Mouse (Mus musculus) intestine, embryonic 16.5 days (tissue): ENCODE data around the gene Map3k11. TPM values are rescaled to one million over a fixed set of nuclear protein-coding genes. Genes with fewer than 3 reads are reported as not detected.

ENCODE experiments used
- ATAC-seq: fragments of 200-750 bp; cut with Nextera tagmentation; 2 replicates; pipeline ENCODE4 v1.8.0; 2017; ENCODE audit warnings: moderate TSS enrichment, moderate library complexity
- H3K27ac ChIP-seq: fragments of 300-500 bp; sonication (generic); 2 replicates; pipeline ENCODE4 v1.5.1; 2014; ENCODE audit warnings: mild to moderate bottlenecking, low read length
- H3K27me3 ChIP-seq: fragments of 300-500 bp; sonication (generic); replicated peaks from 2 replicates; pipeline ENCODE4 v1.6.1; 2014; ENCODE audit warnings: low read length, control low read depth, mixed read lengths; ENCODE audit not compliant: control insufficient read depth, insufficient read depth
- H3K36me3 ChIP-seq: fragments of 300-500 bp; sonication (generic); 2 replicates; pipeline ENCODE4 v1.6.1; 2014; ENCODE audit warnings: low read length, control low read depth; ENCODE audit not compliant: control insufficient read depth, insufficient read depth
- H3K4me1 ChIP-seq: fragments of 300-500 bp; sonication (generic); 2 replicates; pipeline ENCODE4 v1.6.1; 2014; ENCODE audit warnings: low read length, control low read depth, mixed read lengths; ENCODE audit not compliant: control insufficient read depth, insufficient read depth
- H3K4me2 ChIP-seq: fragments of 300-500 bp; sonication (generic); 2 replicates; pipeline ENCODE4 v1.6.1; 2014; ENCODE audit warnings: low read depth, low read length, control low read depth
- H3K4me3 ChIP-seq: fragments of 300-500 bp; sonication (generic); 2 replicates; pipeline ENCODE4 v1.5.1; 2014; ENCODE audit warnings: mild to moderate bottlenecking, low read length
- H3K9ac ChIP-seq: fragments of 300-500 bp; sonication (generic); 2 replicates; pipeline ENCODE4 v1.6.1; 2014; ENCODE audit warnings: low read depth, low read length
- H3K9me3 ChIP-seq: fragments of 300-500 bp; sonication (generic); 2 replicates; pipeline ENCODE4 v1.6.1; 2016; ENCODE audit warnings: low read length, control low read depth; ENCODE audit not compliant: control insufficient read depth
- WGBS: fragments of 180-500 bp; shearing (Covaris S2); extraction: QIAGEN DNeasy Blood & Tissue Kit; methylation state at CpG from one replicate; pipeline ENCODE4 v1.1.7; 2014; 5-methylcytosine and 5-hydroxymethylcytosine counted together
- polyA plus RNA-seq: library from polyadenylated mRNA; unstranded; fragments of >200 nt; fragmentation: Nextera tagmentation; extraction: Ambion mirVana; gene quantifications from 2 replicates; pipeline ENCODE4 v1.2.1, GENCODE M21; 2015

The Map3k11 gene
- polyA plus RNA-seq, 1 experiment from 2014 or later = 28.7 TPM

DNA sequence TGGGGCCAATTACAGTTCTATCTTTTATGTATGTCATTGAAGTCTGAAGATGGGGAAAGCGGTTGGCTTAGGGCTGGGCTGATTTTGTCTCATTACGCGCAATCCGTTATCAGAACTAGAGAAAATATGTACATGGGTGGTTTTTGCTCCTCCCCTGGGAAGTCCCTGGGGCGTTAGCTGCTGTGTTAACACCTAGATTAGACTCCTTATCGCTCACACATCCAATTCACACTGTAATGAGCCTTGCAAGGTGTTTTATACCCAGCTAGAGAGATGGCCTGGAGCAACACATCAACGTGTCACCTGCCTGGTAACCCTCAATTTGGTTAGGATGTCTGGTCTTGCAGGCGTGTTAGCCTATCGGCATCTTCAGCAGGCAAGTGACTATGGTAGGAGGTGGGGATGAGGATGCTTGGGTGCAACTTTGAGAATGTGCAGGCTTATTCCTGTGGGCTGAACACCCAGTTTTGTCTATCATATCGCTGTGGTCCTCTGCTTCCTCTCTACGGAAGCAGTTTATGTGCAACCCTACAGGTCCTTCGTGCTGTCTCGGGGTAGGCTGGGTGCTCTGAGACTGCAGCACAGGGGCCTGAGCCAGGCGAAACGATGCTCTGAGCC is 38.5 kb downstream of the Map3k11 start:
- Histone ChIP-seq H3K4me2 (peak overlapping the region; percentile 93), H3K9ac (peak overlapping the region; percentile 88), H3K9me3 (no peaks in the 10 kb centered on the region), H3K27ac (peak overlapping the region; percentile 72), H3K4me1 (peaks cover 62% of the 10 kb centered on the region), H3K36me3 (peaks cover 4% of the 10 kb centered on the region; the same call in 1 of the 2 replicates), H3K4me3 (peak overlapping the region; percentile 91), H3K27me3 (no peaks in the 10 kb centered on the region)
- no peak for ATAC-seq
- 65% methylated on average over 15 of the region's 15 CpGs for WGBS

DNA sequence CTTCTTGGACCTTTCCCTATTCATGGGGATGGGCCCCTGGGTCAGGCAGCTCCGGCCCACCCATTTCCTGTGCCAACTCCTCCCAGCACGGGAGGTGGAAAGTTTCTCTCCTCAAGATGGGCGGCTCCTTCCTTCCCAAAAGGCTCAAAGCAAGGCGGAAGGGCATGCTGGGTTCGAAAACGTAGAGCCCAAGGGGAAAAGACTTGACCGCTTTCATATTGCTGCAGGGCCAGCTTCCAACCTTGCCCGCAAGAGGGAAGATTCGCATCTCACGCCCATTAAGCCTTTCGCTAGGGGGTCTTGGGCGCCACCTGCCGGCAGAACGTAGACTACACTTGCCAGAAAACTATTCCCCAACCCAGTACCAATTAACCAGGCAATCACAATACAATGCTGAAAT is 39.2 kb downstream of the Map3k11 start:
- H3K27ac ChIP-seq = peak overlapping the region; percentile 72
- H3K36me3 ChIP-seq = no peaks in the 10 kb centered on the region; the same call in 1 of the 2 replicates
- WGBS = 4% methylated on average over 14 of the region's 14 CpGs

GRCm38 (mm10) chr19:5728631-5729443 is 40.3 kb downstream of the Map3k11 start:
- no peaks in the 10 kb centered on the region for H3K27me3 ChIP-seq
- peak; percentile 20 for ATAC-seq
- peak overlapping the region; percentile 93 for H3K4me2 ChIP-seq
- peak overlapping the region; percentile 91 for H3K4me3 ChIP-seq
- peak overlapping the region; percentile 95 for H3K9ac ChIP-seq
- peaks cover 52% of the 10 kb centered on the region for H3K4me1 ChIP-seq
- 8% methylated on average over 37 of the region's 37 CpGs for WGBS
- H3K27ac ChIP-seq = peak overlapping the region; percentile 82
- no peaks in the 10 kb centered on the region for H3K9me3 ChIP-seq
- H3K36me3 ChIP-seq = no peaks in the 10 kb centered on the region; the same call in 1 of the 2 replicates

More for the DNA sequence above, 39.2 kb downstream of the Map3k11 start:
- Histone ChIP-seq H3K9me3 (no peaks in the 10 kb centered on the region), H3K4me2 (peak overlapping the region; percentile 93), H3K4me3 (peak overlapping the region; percentile 91), H3K27me3 (no peaks in the 10 kb centered on the region), H3K9ac (peak overlapping the region; percentile 95), H3K4me1 (peaks cover 57% of the 10 kb centered on the region)
- ATAC-seq = no peak

DNA sequence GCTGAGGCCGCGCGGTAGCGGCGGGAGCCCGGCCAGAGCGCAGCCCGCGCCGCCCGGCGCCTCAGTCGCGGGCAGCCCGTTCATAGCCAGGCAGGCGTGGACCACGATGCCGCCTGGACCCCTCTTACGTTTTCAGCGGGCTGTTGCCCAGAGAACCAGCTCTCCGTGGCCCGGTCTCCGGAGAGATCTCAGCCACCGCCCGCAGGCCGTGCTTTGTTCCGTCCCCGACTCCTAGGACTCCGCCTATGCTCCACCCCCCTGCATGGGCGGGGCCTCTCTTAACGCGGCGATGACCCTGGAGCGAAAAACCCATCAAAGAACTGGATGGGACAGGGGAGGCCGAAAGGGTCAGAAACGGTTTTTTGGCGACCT is 40.9 kb downstream of the Map3k11 start, which contains the start of gene Fam89b:
Fam89b (minus strand) TSS at position 210 of the 372 bp plus-strand sequence.
- under 1% methylated on average over 37 of the region's 37 CpGs for WGBS
- Histone ChIP-seq H3K4me1 (peaks cover 46% of the 10 kb centered on the region), H3K36me3 (no peaks in the 10 kb centered on the region; the same call in 1 of the 2 replicates), H3K4me2 (peak within 1 kb of the TSS; percentile 93), H3K4me3 (peak within 1 kb of the TSS; percentile 91), H3K9me3 (no peaks in the 10 kb centered on the region), H3K9ac (peak within 1 kb of the TSS; percentile 95), H3K27me3 (no peaks in the 10 kb centered on the region), H3K27ac (peak within 1 kb of the TSS; percentile 82)
- ATAC-seq = peak; percentile 65

DNA sequence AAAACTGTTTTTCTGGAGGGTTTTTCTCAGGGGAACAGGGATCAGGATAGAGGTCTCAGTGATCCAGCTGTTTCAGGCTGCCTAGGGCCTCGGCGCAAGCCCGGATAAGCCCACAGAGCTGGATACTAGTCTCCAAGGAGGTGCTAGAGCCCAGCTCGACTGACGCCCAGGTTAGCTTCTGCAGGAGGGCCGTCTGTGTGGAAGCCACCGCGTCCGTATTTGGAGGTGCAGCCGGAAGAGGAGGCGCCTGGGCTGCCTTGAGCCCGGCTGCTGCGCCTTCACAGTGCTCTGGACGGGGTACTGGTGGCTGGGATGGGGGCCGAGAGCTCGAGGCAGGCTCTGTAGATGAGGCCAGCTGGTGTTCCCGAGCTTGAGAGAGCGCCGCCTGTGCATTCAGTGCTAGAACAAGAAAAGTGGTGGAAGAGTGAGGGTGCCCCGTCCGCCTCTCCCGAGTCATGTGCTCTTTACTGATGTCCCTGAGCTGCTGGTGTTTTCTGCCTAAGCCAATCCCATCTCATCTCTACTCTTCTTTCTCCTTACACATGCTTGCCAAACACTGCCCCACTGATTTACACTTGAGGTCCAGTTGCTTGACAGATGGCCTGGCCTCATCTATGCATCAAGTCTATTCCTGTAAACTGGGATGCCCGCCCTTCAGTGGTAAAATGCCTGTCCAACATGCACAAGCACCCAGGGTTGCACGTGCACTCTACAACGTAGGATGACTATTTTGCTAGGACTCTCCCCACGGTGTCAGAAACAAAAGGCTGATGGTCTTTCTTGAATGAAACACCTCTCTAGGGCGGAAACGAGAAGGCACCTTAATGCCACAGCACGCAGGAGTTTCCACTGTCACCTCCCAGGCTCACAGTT is 42.0 kb downstream of the Map3k11 start:
- H3K4me1 ChIP-seq = peaks cover 35% of the 10 kb centered on the region
- peak overlapping the region; percentile 77 for H3K4me3 ChIP-seq
- H3K9ac ChIP-seq = peak overlapping the region; percentile 78
- peak overlapping the region; percentile 96 for H3K4me2 ChIP-seq
- ATAC-seq = no peak
- WGBS = 72% methylated on average over 29 of the region's 29 CpGs
- H3K9me3 ChIP-seq = no peaks in the 10 kb centered on the region
- no peak overlapping the region for H3K27ac ChIP-seq
- no peaks in the 10 kb centered on the region; the same call in 1 of the 2 replicates for H3K36me3 ChIP-seq
- no peaks in the 10 kb centered on the region for H3K27me3 ChIP-seq

DNA sequence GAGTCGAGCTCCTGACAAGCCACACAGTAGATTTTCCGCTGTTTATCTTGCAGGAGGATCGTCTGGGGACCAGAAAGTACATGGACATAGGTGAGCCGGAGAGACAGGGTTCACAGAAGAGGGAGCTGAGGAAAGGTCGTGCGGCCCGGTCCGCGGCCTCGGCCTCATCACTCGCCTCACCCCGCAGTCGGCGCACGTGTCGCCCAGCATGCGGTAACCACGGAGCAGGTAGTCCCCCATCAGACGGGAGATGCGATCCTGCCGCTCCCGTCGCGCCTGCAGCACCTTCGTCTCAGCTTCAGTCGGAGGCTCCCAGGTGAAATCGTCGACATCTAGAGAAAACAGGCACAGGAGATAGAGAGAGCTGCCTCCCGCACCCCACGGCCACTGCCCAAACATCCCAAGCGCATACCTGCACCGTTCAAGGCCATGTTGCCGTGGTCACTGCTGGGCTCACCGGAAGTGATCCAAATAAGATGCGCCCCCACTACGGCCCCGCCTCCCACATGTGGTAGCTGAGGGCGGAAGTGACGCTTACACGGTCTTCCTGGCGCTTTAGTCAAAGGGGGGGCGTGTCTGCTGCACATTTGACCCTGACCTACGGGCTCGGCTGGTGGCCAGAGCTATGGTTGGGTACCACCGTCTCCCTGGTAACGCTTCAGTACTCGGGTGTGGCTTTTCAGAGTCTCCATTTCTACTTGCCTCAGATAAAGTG is 42.9 kb downstream of the Map3k11 start:
- WGBS = under 1% methylated on average over 47 of the region's 47 CpGs
- H3K36me3 ChIP-seq = no peaks in the 10 kb centered on the region; the same call in 1 of the 2 replicates
- H3K27ac ChIP-seq = peak overlapping the region; percentile 31; the same call in 1 of the 2 replicates

GRCm38 (mm10) chr19:5734325-5734724 is 45.8 kb downstream of the Map3k11 start:
- no peak for ATAC-seq
- H3K27ac ChIP-seq = no peak overlapping the region
- H3K36me3 ChIP-seq = no peaks in the 10 kb centered on the region; the same call in 1 of the 2 replicates
- no peaks in the 10 kb centered on the region for H3K9me3 ChIP-seq
- no peak overlapping the region for H3K9ac ChIP-seq
- no peak overlapping the region for H3K4me3 ChIP-seq
- peaks cover 14% of the 10 kb centered on the region for H3K4me1 ChIP-seq
- 76% methylated on average over 9 of the region's 9 CpGs for WGBS
- H3K27me3 ChIP-seq = no peaks in the 10 kb centered on the region; the same call in 1 of the 2 replicates
- no peak overlapping the region for H3K4me2 ChIP-seq

More for the DNA sequence above, 42.9 kb downstream of the Map3k11 start:
- Histone ChIP-seq H3K4me2 (peak overlapping the region; percentile 96), H3K4me1 (peaks cover 34% of the 10 kb centered on the region), H3K9ac (peak overlapping the region; percentile 78), H3K9me3 (no peaks in the 10 kb centered on the region), H3K4me3 (peak overlapping the region; percentile 77), H3K27me3 (no peaks in the 10 kb centered on the region; the same call in 1 of the 2 replicates)
- ATAC-seq = peak; percentile 80

GRCm38 (mm10) chr19:5739446-5739845 is 50.9 kb downstream of the Map3k11 start:
- ATAC-seq = no peak
- Histone ChIP-seq H3K9me3 (no peaks in the 10 kb centered on the region), H3K27me3 (peaks cover 5% of the 10 kb centered on the region; the same call in 1 of the 2 replicates), H3K4me2 (no peak overlapping the region), H3K27ac (no peak overlapping the region), H3K4me3 (no peak overlapping the region), H3K36me3 (no peaks in the 10 kb centered on the region), H3K4me1 (peaks cover 28% of the 10 kb centered on the region), H3K9ac (no peak overlapping the region)
- 63% methylated on average over 2 of the region's 2 CpGs for whole genome bisulfite sequencing
